Mouse (Mus musculus): ENCODE measurements around the gene Klk1b1.
"Not testable (repeated sequence)": the region's sequence is repeated elsewhere in the genome, so short reads cannot be mapped to it uniquely, and the experiment has no call there.

Gene Klk1b1

GRCm38 (mm10) chr7:44004847-44005246, 38.3 kb downstream of the Klk1b1 start:
- DNase-seq (ENCODE audit: low spot score), result no peak

GRCm38 (mm10) chr7:44011868-44012267, 45.3 kb downstream of the Klk1b1 start, which contains the start of gene Klk1b26:
Gene Klk1b26, plus strand, starts transcription at chr7:44012168.
- not testable (repeated sequence) for DNase-seq (ENCODE audit: low spot score)

DNA sequence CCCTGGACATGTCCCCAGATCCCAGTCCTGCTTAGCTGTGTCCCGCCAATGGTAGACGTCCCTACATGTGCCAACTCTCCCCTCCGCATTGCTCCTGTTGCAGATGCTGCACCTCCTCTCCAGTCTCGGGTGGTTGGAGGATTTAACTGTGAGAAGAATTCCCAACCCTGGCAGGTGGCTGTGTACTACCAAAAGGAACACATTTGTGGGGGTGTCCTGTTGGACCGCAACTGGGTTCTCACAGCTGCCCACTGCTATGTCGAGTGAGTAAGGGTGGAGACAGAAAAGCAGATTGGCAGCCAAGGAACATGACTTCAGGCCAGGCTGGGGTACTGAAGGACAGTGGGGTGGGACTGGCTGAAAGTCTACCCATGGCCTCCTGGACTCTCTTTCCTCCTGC, 48.1 kb downstream of the Klk1b1 start:
- DNase-seq (ENCODE audit: low spot score), result not testable (repeated sequence)

GRCm38 (mm10) chr7:44015071-44015470, 48.5 kb downstream of the Klk1b1 start:
- DNase-seq (ENCODE audit: low spot score), result no peak
